In the genomic region with DNA sequence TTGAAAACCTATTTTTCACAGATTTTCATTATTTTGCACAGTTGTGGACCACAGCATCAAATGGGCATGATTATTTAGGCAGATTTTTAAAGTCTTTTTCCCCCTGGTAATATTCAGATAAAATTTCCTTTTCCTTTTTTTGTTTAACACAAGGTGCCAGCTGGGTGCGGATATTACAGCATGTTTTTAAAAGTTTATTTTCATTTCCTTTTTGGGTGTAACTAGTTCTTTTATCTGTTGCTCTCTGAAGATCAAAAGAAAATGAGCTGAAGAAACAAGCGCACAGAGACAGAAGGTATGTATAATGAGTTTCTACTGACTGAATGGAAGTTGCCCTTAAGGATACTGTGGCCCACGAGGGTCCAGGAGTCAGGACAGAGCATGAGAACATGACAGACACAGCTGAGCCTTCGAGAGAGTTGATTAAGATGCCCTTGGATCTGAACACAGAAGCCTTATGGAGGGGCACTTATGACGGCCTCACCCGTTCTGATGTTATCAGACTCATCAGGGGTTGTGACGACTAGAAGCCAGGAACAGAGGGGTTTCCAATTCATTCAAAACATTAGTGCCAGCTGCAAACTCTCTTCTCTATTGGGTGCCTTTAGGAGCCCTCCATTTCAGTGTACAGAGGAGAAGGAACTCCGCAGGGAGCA, we compare ENCODE assay signal across 17 mouse cellular contexts. TPM values are rescaled to one million over a fixed set of nuclear protein-coding genes. Genes with fewer than 3 reads are reported as not detected.
DNase-seq lines count a peak whose midpoint lies in the region; ATAC-seq lines count a peak whose summit lies in the region.
"Had no signal": no experiment of that assay in that cellular context is flagged by ENCODE, and none has a peak within 500 bp of the region (broad histone marks: within the 10 kb centered on the region; RNA-seq: fewer than 3 reads in every experiment).

No protein-coding gene starts in this region.

- WGBS in heart, embryonic 13.5 days: 55% methylated on average over 8 of the region's 8 CpGs
- WGBS in midbrain, embryonic 11.5 days: 69% methylated on average over 8 of the region's 8 CpGs
- WGBS in midbrain, embryonic 13.5 days: 56% methylated on average over 8 of the region's 8 CpGs
- WGBS in embryonic facial prominence, embryonic 13.5 days: 52% methylated on average over 8 of the region's 8 CpGs

- no peak overlapping the region for H3K9ac ChIP-seq in heart, embryonic 13.5 days
- H3K9ac ChIP-seq in midbrain, embryonic 11.5 days (ENCODE audit: low read length): no peak overlapping the region
- H3K9ac ChIP-seq in midbrain, embryonic 13.5 days (replicated peaks): no peak overlapping the region
- H3K9ac ChIP-seq in embryonic facial prominence, embryonic 13.5 days: no peak overlapping the region
- H3K9ac ChIP-seq: heart, embryonic 15.5 days; liver, embryonic 12.5 days had no signal

- intact Hi-C loops in heart, postnatal 10 days (cut with DNase I): no loop called here

- H3K36me3 ChIP-seq in heart, embryonic 13.5 days: no peaks in the 10 kb centered on the region
- no peaks in the 10 kb centered on the region for H3K36me3 ChIP-seq in midbrain, embryonic 11.5 days (ENCODE audit: control insufficient read depth, insufficient read depth, low read length)
- H3K36me3 ChIP-seq in midbrain, embryonic 13.5 days: no peaks in the 10 kb centered on the region
- no peaks in the 10 kb centered on the region for H3K36me3 ChIP-seq in embryonic facial prominence, embryonic 13.5 days
- H3K36me3 ChIP-seq: heart, embryonic 15.5 days; liver, embryonic 12.5 days had no signal

- H3K4me2 ChIP-seq in heart, embryonic 13.5 days: no peak overlapping the region
- H3K4me2 ChIP-seq in midbrain, embryonic 11.5 days: no peak overlapping the region
- H3K4me2 ChIP-seq in midbrain, embryonic 13.5 days (replicated peaks): no peak overlapping the region
- no peak overlapping the region for H3K4me2 ChIP-seq in embryonic facial prominence, embryonic 13.5 days
- H3K4me2 ChIP-seq: heart, embryonic 15.5 days; liver, embryonic 12.5 days had no signal

- DNase-seq in heart, postnatal 10 days: no peak
- DNase-seq in midbrain, embryonic 11.5 days (ENCODE audit: low spot score, missing footprints): peak; percentile 60
- peak; percentile 40 for DNase-seq in thymus, postnatal 14 days
- DNase-seq in kidney, postnatal 4 days: no peak
- no peak for DNase-seq in adrenal gland, postnatal 25 days
- DNase-seq: adrenal gland, postnatal 10 days; gastrocnemius, postnatal 10 days; right cerebral cortex, adult 18-20 months had no signal

- no peak for ATAC-seq in heart, embryonic 13.5 days (ENCODE audit: extremely low read depth, insufficient number of reproducible peaks, low FRiP score, low TSS enrichment)
- ATAC-seq in midbrain, embryonic 11.5 days (ENCODE audit: low FRiP score): no peak
- ATAC-seq in midbrain, embryonic 13.5 days: no peak
- ATAC-seq in embryonic facial prominence, embryonic 13.5 days (ENCODE audit: insufficient number of reproducible peaks, insufficient read depth, low FRiP score, low TSS enrichment, low read depth): no peak
- ATAC-seq: liver, embryonic 12.5 days; Patski had no signal

- H3K4me3 ChIP-seq in heart, embryonic 13.5 days: no peak overlapping the region
- H3K4me3 ChIP-seq in midbrain, embryonic 11.5 days (ENCODE audit: low read depth, low read length): no peak overlapping the region
- H3K4me3 ChIP-seq in midbrain, embryonic 13.5 days (replicated peaks): no peak overlapping the region
- no peak overlapping the region for H3K4me3 ChIP-seq in embryonic facial prominence, embryonic 13.5 days
- H3K4me3 ChIP-seq: heart, embryonic 15.5 days; liver, embryonic 12.5 days had no signal

- peaks cover 26% of the 10 kb centered on the region for H3K4me1 ChIP-seq in heart, embryonic 13.5 days
- no peaks in the 10 kb centered on the region for H3K4me1 ChIP-seq in midbrain, embryonic 11.5 days (ENCODE audit: control insufficient read depth, insufficient read depth, low read length)
- 0 out of 2 replicates have a peak, but pooled peaks cover 3% of the 10 kb centered on the region for H3K4me1 ChIP-seq in midbrain, embryonic 13.5 days (replicated peaks)
- H3K4me1 ChIP-seq in embryonic facial prominence, embryonic 13.5 days: peaks cover 36% of the 10 kb centered on the region
- H3K4me1 ChIP-seq: liver, embryonic 12.5 days had no signal

- no peaks in the 10 kb centered on the region for H3K9me3 ChIP-seq in heart, embryonic 13.5 days
- no peaks in the 10 kb centered on the region for H3K9me3 ChIP-seq in midbrain, embryonic 11.5 days (ENCODE audit: control insufficient read depth, low read length)
- no peaks in the 10 kb centered on the region for H3K9me3 ChIP-seq in midbrain, embryonic 13.5 days
- no peaks in the 10 kb centered on the region for H3K9me3 ChIP-seq in embryonic facial prominence, embryonic 13.5 days
- H3K9me3 ChIP-seq: heart, embryonic 15.5 days; liver, embryonic 12.5 days had no signal

- peak overlapping the region; percentile 52 for H3K27ac ChIP-seq in heart, embryonic 13.5 days (replicated peaks)
- no peak overlapping the region for H3K27ac ChIP-seq in midbrain, embryonic 11.5 days (ENCODE audit: low read depth, low read length)
- no peak overlapping the region for H3K27ac ChIP-seq in midbrain, embryonic 13.5 days
- H3K27ac ChIP-seq in embryonic facial prominence, embryonic 13.5 days: peak overlapping the region; percentile 80
- H3K27ac ChIP-seq: kidney, postnatal 0 days; liver, embryonic 12.5 days had no signal

- H3K27me3 ChIP-seq in heart, embryonic 13.5 days (replicated peaks): no peaks in the 10 kb centered on the region
- H3K27me3 ChIP-seq in midbrain, embryonic 11.5 days (ENCODE audit: control insufficient read depth, insufficient read depth, low read length): peaks cover 3% of the 10 kb centered on the region
- no peaks in the 10 kb centered on the region for H3K27me3 ChIP-seq in midbrain, embryonic 13.5 days
- H3K27me3 ChIP-seq in embryonic facial prominence, embryonic 13.5 days: no peaks in the 10 kb centered on the region
- H3K27me3 ChIP-seq: CH12.LX; heart, embryonic 15.5 days; liver, embryonic 12.5 days; Patski had no signal

RNA-seq across cellular contexts. Expression of gene Dapl1, which starts 14.7 kb away (rescaled TPM):
- 0.94 TPM in 1 of 2 replicates, not detected in the other for polyA plus RNA-seq in heart, embryonic 13.5 days (2015; fragmentation: Nextera tagmentation; extraction: Ambion mirVana)
- total RNA-seq in heart, postnatal 10 days (2021): not detected
- 0.42 TPM in 1 of 2 replicates, not detected in the other for polyA plus RNA-seq in midbrain, embryonic 11.5 days (2014; fragmentation: Nextera tagmentation; extraction: Ambion mirVana)
- 0.50 and 1.5 TPM in 2 replicates for polyA plus RNA-seq in midbrain, embryonic 13.5 days (2015; fragmentation: Nextera tagmentation; extraction: Ambion mirVana)
- polyA plus RNA-seq in embryonic facial prominence, embryonic 13.5 days (2015; fragmentation: Nextera tagmentation; extraction: Ambion mirVana): 15.9 and 21.6 TPM in 2 replicates
- 0.61 TPM in 1 of 2 replicates, not detected in the other for total RNA-seq in adrenal gland, postnatal 25 days (2021)
- total RNA-seq: CH12.LX; gastrocnemius, postnatal 10 days had no signal
- polyA plus RNA-seq: liver, embryonic 12.5 days; neural tube, embryonic 14.5 days; Patski had no signal

Comparison
In these comparisons a context has a peak if more than half of its experiments do, and no peak if none do; other contexts are left out.
1. H3K27ac ChIP-seq: peak in heart, embryonic 13.5 days (single experiment) and embryonic facial prominence, embryonic 13.5 days (single experiment); none in midbrain, embryonic 11.5 days (single experiment) and midbrain, embryonic 13.5 days (single experiment).
2. DNase-seq: peak in midbrain, embryonic 11.5 days (single experiment) and thymus, postnatal 14 days (single experiment); none in heart, postnatal 10 days (0 of 2), kidney, postnatal 4 days (0 of 2) and adrenal gland, postnatal 25 days (single experiment).